Mouse (Mus musculus) hindbrain, embryonic 10.5 days (tissue): ENCODE data around the gene Ssbp3. TPM values are rescaled to one million over a fixed set of nuclear protein-coding genes. Genes with fewer than 3 reads are reported as not detected.

Experiments used
- DNase-seq: peaks from one replicate; pipeline ENCODE4 v3.0.0-alpha.2; 2017; ENCODE audit warnings: low spot score
- H3K27ac ChIP-seq: fragments of 300-500 bp; sonication (generic); 2 replicates; pipeline ENCODE4 v1.5.1; 2016; ENCODE audit warnings: mild to moderate bottlenecking, moderate library complexity
- H3K27me3 ChIP-seq: fragments of 300-500 bp; sonication (generic); 2 replicates; pipeline ENCODE4 v1.6.1; 2016; ENCODE audit warnings: mild to moderate bottlenecking; ENCODE audit not compliant: poor library complexity, insufficient read depth, severe bottlenecking
- H3K36me3 ChIP-seq: fragments of 300-500 bp; sonication (generic); 2 replicates; pipeline ENCODE4 v1.6.1; 2016; ENCODE audit warnings: mild to moderate bottlenecking, moderate library complexity
- H3K4me1 ChIP-seq: fragments of 300-500 bp; sonication (generic); replicated peaks from 2 replicates; pipeline ENCODE4 v1.6.1; 2016; ENCODE audit warnings: mild to moderate bottlenecking
- H3K4me3 ChIP-seq: fragments of 300-500 bp; sonication (generic); 2 replicates; pipeline ENCODE4 v1.5.1; 2016; ENCODE audit warnings: mild to moderate bottlenecking, moderate library complexity
- H3K9me3 ChIP-seq: fragments of 300-500 bp; sonication (generic); 2 replicates; pipeline ENCODE4 v1.6.1; 2016; ENCODE audit warnings: mild to moderate bottlenecking, moderate library complexity
- WGBS: fragments of 180-500 bp; shearing (Covaris S2); methylation state at CpG from one replicate; pipeline ENCODE4 v1.1.7; 2016; 5-methylcytosine and 5-hydroxymethylcytosine counted together
- polyA plus RNA-seq: library from polyadenylated mRNA; unstranded; fragments of >200 nt; fragmentation: Nextera tagmentation; extraction: Ambion mirVana; gene quantifications from 2 replicates; pipeline ENCODE4 v1.2.1, GENCODE M21; 2016

Gene Ssbp3
- polyA plus RNA-seq, result 140 and 180 TPM in 2 replicates

- peaks cover 77% of the 10 kb centered on the region for H3K4me1 ChIP-seq
Observed at GRCm38 (mm10) chr4:106910201-106911172, at the start of gene Ssbp3. Gene Ssbp3, plus strand, starts transcription at chr4:106910701.

GRCm38 (mm10) chr4:106861871-106862270, 48.6 kb upstream of the Ssbp3 start:
- H3K27me3 ChIP-seq, result no peaks in the 10 kb centered on the region
- no peaks in the 10 kb centered on the region for H3K36me3 ChIP-seq
- no peak for DNase-seq
- 77% methylated on average over 8 of the region's 8 CpGs for WGBS
- H3K9me3 ChIP-seq, result no peaks in the 10 kb centered on the region
- H3K4me1 ChIP-seq, result peaks cover 85% of the 10 kb centered on the region
- H3K4me3 ChIP-seq, result no peak overlapping the region
- H3K27ac ChIP-seq, result peak overlapping the region; percentile 83

More at GRCm38 (mm10) chr4:106910201-106911172, at the start of gene Ssbp3:
- peak within 1 kb of the TSS; percentile 100 for H3K4me3 ChIP-seq
- no peaks in the 10 kb centered on the region for H3K27me3 ChIP-seq
- WGBS, result under 1% methylated on average over 51 of the region's 51 CpGs
- peak; percentile 82 for DNase-seq
- peak within 1 kb of the TSS; percentile 100 for H3K27ac ChIP-seq
- peaks cover 26% of the 10 kb centered on the region for H3K36me3 ChIP-seq
- no peaks in the 10 kb centered on the region for H3K9me3 ChIP-seq

- H3K4me1 ChIP-seq, result peaks cover 89% of the 10 kb centered on the region
- H3K4me3 ChIP-seq, result no peak overlapping the region
- DNase-seq, result no peak
- no peaks in the 10 kb centered on the region for H3K27me3 ChIP-seq
- no peaks in the 10 kb centered on the region for H3K36me3 ChIP-seq
- 60% methylated on average over 7 of the region's 7 CpGs for WGBS
- no peaks in the 10 kb centered on the region for H3K9me3 ChIP-seq
- peak overlapping the region; percentile 83 for H3K27ac ChIP-seq
Observed at GRCm38 (mm10) chr4:106862317-106862716, 48.2 kb upstream of the Ssbp3 start.

- H3K4me1 ChIP-seq, result peaks cover 92% of the 10 kb centered on the region
- WGBS, result 44% methylated on average over 3 of the region's 3 CpGs
- no peak overlapping the region for H3K4me3 ChIP-seq
- H3K27ac ChIP-seq, result peak overlapping the region; percentile 83
- no peak for DNase-seq
- no peaks in the 10 kb centered on the region for H3K36me3 ChIP-seq
- H3K27me3 ChIP-seq, result no peaks in the 10 kb centered on the region
- no peaks in the 10 kb centered on the region for H3K9me3 ChIP-seq
Observed at GRCm38 (mm10) chr4:106862767-106863370, 47.6 kb upstream of the Ssbp3 start.

- peak; percentile 58 for DNase-seq
- no peaks in the 10 kb centered on the region for H3K9me3 ChIP-seq
- H3K27me3 ChIP-seq, result no peaks in the 10 kb centered on the region
- peak overlapping the region; percentile 90 for H3K27ac ChIP-seq
- no peaks in the 10 kb centered on the region for H3K36me3 ChIP-seq
- 15% methylated on average over 19 of the region's 19 CpGs for WGBS
- H3K4me3 ChIP-seq, result peak overlapping the region; percentile 24
- peaks cover 88% of the 10 kb centered on the region for H3K4me1 ChIP-seq
Observed at GRCm38 (mm10) chr4:106865415-106866110, 44.9 kb upstream of the Ssbp3 start.

GRCm38 (mm10) chr4:106866381-106866780, 44.1 kb upstream of the Ssbp3 start:
- H3K36me3 ChIP-seq, result no peaks in the 10 kb centered on the region
- H3K27me3 ChIP-seq, result no peaks in the 10 kb centered on the region
- H3K9me3 ChIP-seq, result no peaks in the 10 kb centered on the region
- H3K4me3 ChIP-seq, result no peak overlapping the region
- peaks cover 82% of the 10 kb centered on the region for H3K4me1 ChIP-seq
- WGBS, result 62% methylated on average over 5 of the region's 5 CpGs
- peak overlapping the region; percentile 90 for H3K27ac ChIP-seq
- peak; percentile 7 for DNase-seq

GRCm38 (mm10) chr4:106866845-106867244, 43.7 kb upstream of the Ssbp3 start:
- peaks cover 77% of the 10 kb centered on the region for H3K4me1 ChIP-seq
- no peak overlapping the region; the same call in 1 of the 2 replicates for H3K4me3 ChIP-seq
- H3K27ac ChIP-seq, result peak overlapping the region; percentile 90
- peak; percentile 84 for DNase-seq
- no peaks in the 10 kb centered on the region for H3K27me3 ChIP-seq
- no peaks in the 10 kb centered on the region for H3K36me3 ChIP-seq
- WGBS, result 3% methylated on average over 7 of the region's 7 CpGs
- H3K9me3 ChIP-seq, result no peaks in the 10 kb centered on the region

- Histone ChIP-seq H3K36me3 (no peaks in the 10 kb centered on the region), H3K27ac (peak overlapping the region; percentile 45), H3K4me3 (no peak overlapping the region), H3K4me1 (peaks cover 57% of the 10 kb centered on the region), H3K9me3 (no peaks in the 10 kb centered on the region), H3K27me3 (no peaks in the 10 kb centered on the region)
- no peak for DNase-seq
- WGBS, result 74% methylated on average over 12 of the region's 12 CpGs
Observed at GRCm38 (mm10) chr4:106868737-106869438, 41.6 kb upstream of the Ssbp3 start.

- Histone ChIP-seq H3K9me3 (no peaks in the 10 kb centered on the region), H3K27me3 (no peaks in the 10 kb centered on the region), H3K4me3 (no peak overlapping the region), H3K27ac (peak overlapping the region; percentile 45; the same call in 1 of the 2 replicates), H3K36me3 (no peaks in the 10 kb centered on the region), H3K4me1 (peaks cover 52% of the 10 kb centered on the region)
- WGBS, result 80% methylated on average over 3 of the region's 3 CpGs
- no peak for DNase-seq
Observed at GRCm38 (mm10) chr4:106869539-106869951, 41.0 kb upstream of the Ssbp3 start.

- Histone ChIP-seq H3K36me3 (no peaks in the 10 kb centered on the region), H3K27me3 (no peaks in the 10 kb centered on the region), H3K4me3 (no peak overlapping the region), H3K27ac (no peak overlapping the region), H3K4me1 (peaks cover 42% of the 10 kb centered on the region), H3K9me3 (no peaks in the 10 kb centered on the region)
- no peak for DNase-seq
- WGBS, result 85% methylated on average over 2 of the region's 2 CpGs
Observed at GRCm38 (mm10) chr4:106870556-106870955, 39.9 kb upstream of the Ssbp3 start.

- peaks cover 6% of the 10 kb centered on the region for H3K4me1 ChIP-seq
- no peaks in the 10 kb centered on the region for H3K36me3 ChIP-seq
- no peaks in the 10 kb centered on the region for H3K9me3 ChIP-seq
- no peaks in the 10 kb centered on the region for H3K27me3 ChIP-seq
- H3K27ac ChIP-seq, result no peak overlapping the region; the same call in 1 of the 2 replicates
- DNase-seq, result no peak
- 90% methylated on average over 7 of the region's 7 CpGs for WGBS
- H3K4me3 ChIP-seq, result no peak overlapping the region
Observed at GRCm38 (mm10) chr4:106874501-106874900, 36.0 kb upstream of the Ssbp3 start.

- DNase-seq, result no peak
- no peaks in the 10 kb centered on the region for H3K36me3 ChIP-seq
- 0 out of 2 replicates have a peak, but pooled peaks cover 3% of the 10 kb centered on the region for H3K4me1 ChIP-seq
- H3K27me3 ChIP-seq, result no peaks in the 10 kb centered on the region
- WGBS, result 79% methylated on average over 6 of the region's 6 CpGs
- peaks cover 4% of the 10 kb centered on the region; the same call in 1 of the 2 replicates for H3K9me3 ChIP-seq
- H3K4me3 ChIP-seq, result no peak overlapping the region
- peak overlapping the region; percentile 16; the same call in 1 of the 2 replicates for H3K27ac ChIP-seq
Observed at GRCm38 (mm10) chr4:106881101-106881500, 29.4 kb upstream of the Ssbp3 start.
